In genomic region chr1:131747761-131748160, GRCm38 (mm10) we compare ENCODE assay signal across 32 mouse cellular contexts. TPM values are rescaled to one million over a fixed set of nuclear protein-coding genes. Genes with fewer than 3 reads are reported as not detected.
DNase-seq lines count a peak whose midpoint lies in the region; ATAC-seq and TF ChIP-seq lines count a peak whose summit lies in the region.
"Had no signal": no experiment of that assay in that cellular context is flagged by ENCODE, and none has a peak within 500 bp of the region (broad histone marks: within the 10 kb centered on the region; RNA-seq: fewer than 3 reads in every experiment).

No protein-coding gene starts in this region.

- 0 out of 2 replicates have a peak, but pooled peaks cover 1% of the 10 kb centered on the region for H3K27me3 ChIP-seq in embryonic facial prominence, embryonic 13.5 days
- peaks cover 8% of the 10 kb centered on the region; the same call in 1 of the 2 replicates for H3K27me3 ChIP-seq in embryonic facial prominence, embryonic 10.5 days (replicated peaks; ENCODE audit: low read depth, poor library complexity, severe bottlenecking)
- 0 out of 2 replicates have a peak, but pooled peaks cover 6% of the 10 kb centered on the region for H3K27me3 ChIP-seq in midbrain, embryonic 10.5 days (ENCODE audit: low read depth, poor library complexity, severe bottlenecking)
- H3K27me3 ChIP-seq in midbrain, postnatal 0 days (ENCODE audit: insufficient read depth, low read length): no peaks in the 10 kb centered on the region
- no peaks in the 10 kb centered on the region for H3K27me3 ChIP-seq in kidney, embryonic 16.5 days (ENCODE audit: insufficient read depth, low read length)
- H3K27me3 ChIP-seq: embryonic facial prominence, embryonic 15.5 days; forebrain, embryonic 12.5 days; hindbrain, embryonic 15.5 days; midbrain, embryonic 15.5 days had no signal

- DNase-seq in embryonic facial prominence, embryonic 10.5 days (ENCODE audit: low spot score): no peak
- DNase-seq in midbrain, embryonic 10.5 days (ENCODE audit: low spot score): no peak
- no peak for DNase-seq in midbrain, postnatal 0 days (ENCODE audit: low spot score)
- peak; percentile 47 for DNase-seq in Muller cell, postnatal 12 days (ENCODE audit: inconsistent ontology term)
- DNase-seq in ovary, postnatal 10 days (ENCODE audit: low spot score): no peak
- DNase-seq: cerebellum, adult 18-20 months; cerebellum, postnatal 10 days; forebrain, postnatal 0 days; heart, adult 11 months; heart, postnatal 4 days; kidney, adult 11 months; kidney, postnatal 25 days; liver; lung, embryonic 14.5 days; right cerebral cortex, postnatal 4 days; thymus, adult 2 months; thymus, postnatal 36 days had no signal

- no peak overlapping the region for H3K27ac ChIP-seq in embryonic facial prominence, embryonic 13.5 days
- H3K27ac ChIP-seq in embryonic facial prominence, embryonic 10.5 days (replicated peaks): no peak overlapping the region
- peak overlapping the region; percentile 69; the same call in 1 of the 2 replicates for H3K27ac ChIP-seq in midbrain, embryonic 10.5 days (replicated peaks)
- no peak overlapping the region for H3K27ac ChIP-seq in midbrain, postnatal 0 days (ENCODE audit: low read depth, low read length)
- no peak overlapping the region for H3K27ac ChIP-seq in kidney, embryonic 16.5 days (ENCODE audit: low read length)
- H3K27ac ChIP-seq: embryonic facial prominence, embryonic 15.5 days; forebrain, embryonic 12.5 days; hindbrain, embryonic 15.5 days; liver, embryonic 14.5 days; midbrain, embryonic 15.5 days had no signal

- no peaks in the 10 kb centered on the region; the same call in 1 of the 2 replicates for H3K4me1 ChIP-seq in embryonic facial prominence, embryonic 13.5 days
- H3K4me1 ChIP-seq in embryonic facial prominence, embryonic 10.5 days: peaks cover 29% of the 10 kb centered on the region
- peaks cover 19% of the 10 kb centered on the region for H3K4me1 ChIP-seq in midbrain, embryonic 10.5 days
- peaks cover 2% of the 10 kb centered on the region; the same call in 1 of the 2 replicates for H3K4me1 ChIP-seq in midbrain, postnatal 0 days (ENCODE audit: insufficient read depth, low read length)
- H3K4me1 ChIP-seq in kidney, embryonic 16.5 days (ENCODE audit: insufficient read depth, low read length): no peaks in the 10 kb centered on the region
- H3K4me1 ChIP-seq: midbrain, embryonic 15.5 days had no signal

- peak overlapping the region; percentile 16; the same call in 1 of the 2 replicates for H3K9ac ChIP-seq in embryonic facial prominence, embryonic 13.5 days
- no peak overlapping the region for H3K9ac ChIP-seq in midbrain, postnatal 0 days (replicated peaks; ENCODE audit: low read length, poor library complexity, severe bottlenecking)
- no peak overlapping the region for H3K9ac ChIP-seq in kidney, embryonic 16.5 days (replicated peaks; ENCODE audit: low read length)
- H3K9ac ChIP-seq: embryonic facial prominence, embryonic 15.5 days; forebrain, embryonic 12.5 days; forebrain, postnatal 0 days; heart, embryonic 12.5 days; hindbrain, embryonic 15.5 days; liver, embryonic 14.5 days; lung, embryonic 14.5 days; midbrain, embryonic 15.5 days had no signal

- TF ChIP-seq CTCF in midbrain, postnatal 0 days (IDR thresholded peaks at IDR 0.05): no peak

- no peak for ATAC-seq in embryonic facial prominence, embryonic 13.5 days (ENCODE audit: insufficient number of reproducible peaks, insufficient read depth, low FRiP score, low TSS enrichment, low read depth)
- ATAC-seq in midbrain, postnatal 0 days (ENCODE audit: low FRiP score): no peak
- ATAC-seq in kidney, embryonic 16.5 days (ENCODE audit: low FRiP score, low TSS enrichment): no peak
- ATAC-seq: activated CD4-positive, CD25-positive, alpha-beta regulatory T cell, adult 4 months; forebrain, postnatal 0 days; inflammation-experienced regulatory T-cells, adult 6 months; midbrain, embryonic 15.5 days had no signal

- no peak overlapping the region for H3K4me3 ChIP-seq in embryonic facial prominence, embryonic 13.5 days
- H3K4me3 ChIP-seq in embryonic facial prominence, embryonic 10.5 days: no peak overlapping the region
- H3K4me3 ChIP-seq in midbrain, embryonic 10.5 days: no peak overlapping the region
- no peak overlapping the region for H3K4me3 ChIP-seq in midbrain, postnatal 0 days (ENCODE audit: low read depth, low read length)
- H3K4me3 ChIP-seq in kidney, embryonic 16.5 days (ENCODE audit: low read length): no peak overlapping the region
- H3K4me3 ChIP-seq: embryonic facial prominence, embryonic 15.5 days; forebrain, embryonic 12.5 days; heart, embryonic 12.5 days; hindbrain, embryonic 15.5 days; midbrain, embryonic 15.5 days had no signal

- no peak overlapping the region for H3K4me2 ChIP-seq in embryonic facial prominence, embryonic 13.5 days
- H3K4me2 ChIP-seq in midbrain, postnatal 0 days (ENCODE audit: low read depth, low read length, poor library complexity, severe bottlenecking): no peak overlapping the region
- no peak overlapping the region for H3K4me2 ChIP-seq in kidney, embryonic 16.5 days (replicated peaks; ENCODE audit: low read depth, low read length)
- H3K4me2 ChIP-seq: embryonic facial prominence, embryonic 15.5 days; forebrain, embryonic 12.5 days; heart, embryonic 12.5 days; hindbrain, embryonic 15.5 days; lung, embryonic 14.5 days; midbrain, embryonic 15.5 days had no signal

- H3K36me3 ChIP-seq in embryonic facial prominence, embryonic 13.5 days: no peaks in the 10 kb centered on the region
- no peaks in the 10 kb centered on the region for H3K36me3 ChIP-seq in embryonic facial prominence, embryonic 10.5 days (replicated peaks)
- H3K36me3 ChIP-seq in midbrain, embryonic 10.5 days: no peaks in the 10 kb centered on the region
- H3K36me3 ChIP-seq in midbrain, postnatal 0 days (ENCODE audit: insufficient read depth, low read length): no peaks in the 10 kb centered on the region
- H3K36me3 ChIP-seq in kidney, embryonic 16.5 days (ENCODE audit: insufficient read depth, low read length): no peaks in the 10 kb centered on the region
- H3K36me3 ChIP-seq: embryonic facial prominence, embryonic 15.5 days; forebrain, embryonic 12.5 days; heart, embryonic 12.5 days; hindbrain, embryonic 15.5 days; midbrain, embryonic 15.5 days had no signal

- 60% methylated on average over 2 of the region's 2 CpGs for WGBS in embryonic facial prominence, embryonic 13.5 days
- WGBS in embryonic facial prominence, embryonic 10.5 days: 57% methylated on average over 2 of the region's 2 CpGs
- 56% methylated on average over 2 of the region's 2 CpGs for WGBS in midbrain, embryonic 10.5 days
- WGBS in midbrain, postnatal 0 days: 55% methylated on average over 2 of the region's 2 CpGs
- WGBS in kidney, embryonic 16.5 days: 65% methylated on average over 2 of the region's 2 CpGs

- H3K9me3 ChIP-seq in embryonic facial prominence, embryonic 13.5 days: no peaks in the 10 kb centered on the region
- H3K9me3 ChIP-seq in embryonic facial prominence, embryonic 10.5 days: no peaks in the 10 kb centered on the region
- no peaks in the 10 kb centered on the region for H3K9me3 ChIP-seq in midbrain, embryonic 10.5 days (replicated peaks)
- H3K9me3 ChIP-seq in midbrain, postnatal 0 days (ENCODE audit: low read length): no peaks in the 10 kb centered on the region
- H3K9me3 ChIP-seq in kidney, embryonic 16.5 days (ENCODE audit: low read length): no peaks in the 10 kb centered on the region
- H3K9me3 ChIP-seq: embryonic facial prominence, embryonic 15.5 days; forebrain, embryonic 12.5 days; heart, embryonic 12.5 days; hindbrain, embryonic 15.5 days; midbrain, embryonic 15.5 days had no signal

RNA-seq across cellular contexts. Expression of gene Slc26a9, which starts 3.9 kb away (rescaled TPM):
- polyA plus RNA-seq in embryonic facial prominence, embryonic 13.5 days (2015; fragmentation: Nextera tagmentation; extraction: Ambion mirVana): not detected in 2 replicates
- polyA plus RNA-seq in embryonic facial prominence, embryonic 10.5 days (2016; fragmentation: Nextera tagmentation; extraction: Ambion mirVana): 0.73 TPM in 1 of 2 replicates, not detected in the other
- not detected in 2 replicates for polyA plus RNA-seq in midbrain, embryonic 10.5 days (2016; fragmentation: Nextera tagmentation; extraction: Ambion mirVana)
- total RNA-seq in midbrain, postnatal 0 days (2014; rRNA removed): 0.44 TPM in 1 of 2 replicates, not detected in the other
- polyA plus RNA-seq in midbrain, postnatal 0 days (2015; fragmentation: Nextera tagmentation; extraction: Ambion mirVana): 0.10 and 0.14 TPM in 2 replicates
- 0.16 and 0.33 TPM in 2 replicates for polyA plus RNA-seq in kidney, embryonic 16.5 days (2015; fragmentation: Nextera tagmentation; extraction: Ambion mirVana)
- total RNA-seq: common myeloid progenitor, adult 5-6 weeks; gastrocnemius, adult 8-10 months; neutrophil, adult 5-6 weeks had no signal
- polyA plus RNA-seq: activated CD4-positive, CD25-positive, alpha-beta regulatory T cell, adult 4 months; forebrain, embryonic 12.5 days; inflammation-experienced regulatory T-cells, adult 6 months; limb, embryonic 11.5 days; neural tube, embryonic 11.5 days had no signal

RNA-seq across cellular contexts. Expression of gene Pm20d1, which starts 49.4 kb away (rescaled TPM):
- 0.32 and 0.53 TPM in 2 replicates for polyA plus RNA-seq in embryonic facial prominence, embryonic 13.5 days (2015; fragmentation: Nextera tagmentation; extraction: Ambion mirVana)
- polyA plus RNA-seq in embryonic facial prominence, embryonic 10.5 days (2016; fragmentation: Nextera tagmentation; extraction: Ambion mirVana): 2.0 and 3.1 TPM in 2 replicates
- polyA plus RNA-seq in midbrain, embryonic 10.5 days (2016; fragmentation: Nextera tagmentation; extraction: Ambion mirVana): 1.7 and 1.8 TPM in 2 replicates
- 0.05 TPM in 2 replicates for total RNA-seq in midbrain, postnatal 0 days (2014; rRNA removed)
- polyA plus RNA-seq in midbrain, postnatal 0 days (2015; fragmentation: Nextera tagmentation; extraction: Ambion mirVana): 0.29 and 0.38 TPM in 2 replicates
- 4.2 and 5.0 TPM in 2 replicates for polyA plus RNA-seq in kidney, embryonic 16.5 days (2015; fragmentation: Nextera tagmentation; extraction: Ambion mirVana)
- total RNA-seq: common myeloid progenitor, adult 5-6 weeks; neutrophil, adult 5-6 weeks had no signal
- polyA plus RNA-seq: activated CD4-positive, CD25-positive, alpha-beta regulatory T cell, adult 4 months had no signal

RNA-seq across cellular contexts. Expression of gene Rab7b, which starts 59.3 kb away (rescaled TPM):
- 4.9 and 5.0 TPM in 2 replicates for polyA plus RNA-seq in embryonic facial prominence, embryonic 13.5 days (2015; fragmentation: Nextera tagmentation; extraction: Ambion mirVana)
- polyA plus RNA-seq in embryonic facial prominence, embryonic 10.5 days (2016; fragmentation: Nextera tagmentation; extraction: Ambion mirVana): 0.64 and 0.91 TPM in 2 replicates
- 0.77 and 1.4 TPM in 2 replicates for polyA plus RNA-seq in midbrain, embryonic 10.5 days (2016; fragmentation: Nextera tagmentation; extraction: Ambion mirVana)
- total RNA-seq in midbrain, postnatal 0 days (2014; rRNA removed): 1.2 and 2.8 TPM in 2 replicates
- polyA plus RNA-seq in midbrain, postnatal 0 days (2015; fragmentation: Nextera tagmentation; extraction: Ambion mirVana): 1.4 and 1.7 TPM in 2 replicates
- 2.1 TPM in 2 replicates for polyA plus RNA-seq in kidney, embryonic 16.5 days (2015; fragmentation: Nextera tagmentation; extraction: Ambion mirVana)
- polyA plus RNA-seq: activated CD4-positive, CD25-positive, alpha-beta regulatory T cell, adult 4 months had no signal
